Mouse (Mus musculus) thymus, postnatal 4 days (tissue): ENCODE measurements around the gene Pars2.
A peak's percentile ranks its signal among the peaks of the same experiment; 100 is the strongest.

ENCODE experiments used
- DNase-seq: peaks from one replicate; pipeline ENCODE4 v3.0.0; 2021

The Pars2 gene

GRCm38 (mm10) chr4:106643483-106644217 lies 7.2 kb upstream of the Pars2 start:
- DNase-seq, result no peak

GRCm38 (mm10) chr4:106644218-106644610 lies 6.7 kb upstream of the Pars2 start:
- no peak for DNase-seq

DNA sequence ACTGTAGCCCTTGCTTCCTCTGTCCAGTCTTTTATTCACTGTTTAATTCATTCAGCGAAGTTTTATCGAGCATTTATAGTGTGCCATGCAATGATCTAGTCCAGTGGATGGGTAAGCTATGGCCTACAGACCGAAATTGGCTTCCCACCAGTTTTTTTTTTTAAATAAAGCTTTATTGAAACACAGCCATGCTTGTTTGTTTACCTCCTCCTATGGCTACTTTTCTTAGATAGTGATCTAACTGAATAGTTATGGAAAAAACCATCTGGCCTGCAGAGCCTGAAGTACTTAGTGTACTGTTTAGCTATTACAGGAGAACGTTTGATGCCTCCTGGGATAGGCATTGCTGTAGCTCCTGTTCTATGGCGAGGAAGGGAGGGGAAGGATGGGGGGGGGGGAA lies 5.1 kb upstream of the Pars2 start:
- no peak for DNase-seq

- DNase-seq, result no peak
These were observed 3.7 kb upstream of the Pars2 start for GRCm38 (mm10) chr4:106647137-106647536.

DNA sequence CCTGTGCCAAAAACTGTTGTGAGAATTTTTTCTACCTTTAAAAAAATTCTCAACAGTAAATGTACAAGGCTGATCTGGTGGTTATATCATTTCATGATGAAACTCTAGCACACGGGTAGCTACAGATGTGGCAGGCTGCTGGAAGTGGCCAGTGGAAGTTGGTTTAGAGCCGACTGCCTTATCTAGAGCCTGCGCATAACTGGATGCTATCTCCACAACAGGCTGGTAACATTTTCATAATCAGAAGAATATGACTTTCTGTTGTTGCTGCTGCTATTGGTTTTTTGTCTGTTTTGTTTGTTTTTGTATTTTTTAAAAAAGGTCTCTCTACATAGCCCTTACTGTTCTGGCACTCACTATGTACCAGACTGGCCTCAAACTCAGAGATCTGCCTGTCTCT lies 1.7 kb downstream of the Pars2 start:
- DNase-seq, result no peak

DNA sequence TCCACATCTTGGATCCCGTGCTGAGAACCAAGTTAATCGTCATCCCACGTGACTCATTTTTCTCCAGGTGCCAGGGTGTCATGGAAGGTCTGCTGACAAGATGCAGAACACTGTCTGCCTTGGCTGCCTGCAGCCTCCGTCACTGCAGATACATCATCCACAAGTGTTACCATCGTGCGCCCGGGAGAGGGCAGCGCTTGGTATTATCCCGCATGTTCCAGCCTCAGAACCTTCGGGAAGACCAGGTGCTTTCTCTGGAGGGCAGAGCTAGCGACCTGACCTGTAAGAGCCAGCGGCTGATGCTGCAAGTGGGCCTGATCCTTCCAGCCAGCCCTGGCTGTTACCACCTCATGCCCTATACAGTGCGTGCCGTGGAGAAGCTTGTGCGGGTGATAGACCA lies 2.2 kb downstream of the Pars2 start:
- DNase-seq, result no peak

- DNase-seq, result no peak
These were observed 4.8 kb downstream of the Pars2 start for GRCm38 (mm10) chr4:106655681-106656080.

- no peak for DNase-seq
These were observed 13.1 kb downstream of the Pars2 start for GRCm38 (mm10) chr4:106663956-106664470.

- no peak for DNase-seq
These were observed 13.8 kb downstream of the Pars2 start for GRCm38 (mm10) chr4:106664697-106665096.

GRCm38 (mm10) chr4:106665269-106665668 lies 14.4 kb downstream of the Pars2 start:
- DNase-seq, result no peak

- no peak for DNase-seq
These were observed 14.8 kb downstream of the Pars2 start for GRCm38 (mm10) chr4:106665673-106666072.

GRCm38 (mm10) chr4:106666546-106666945 lies 15.7 kb downstream of the Pars2 start:
- DNase-seq, result no peak

- DNase-seq, result no peak
These were observed 25.9 kb downstream of the Pars2 start for GRCm38 (mm10) chr4:106676749-106677148.

GRCm38 (mm10) chr4:106678442-106679118 lies 27.7 kb downstream of the Pars2 start, which contains the start of gene Ttc4:
Gene Ttc4 (minus strand): TSS chr4:106678944.
- DNase-seq, result peak; percentile 97

GRCm38 (mm10) chr4:106679152-106679551 lies 28.3 kb downstream of the Pars2 start:
- DNase-seq, result no peak

- DNase-seq, result no peak
These were observed 30.1 kb downstream of the Pars2 start for GRCm38 (mm10) chr4:106680955-106681354.

DNA sequence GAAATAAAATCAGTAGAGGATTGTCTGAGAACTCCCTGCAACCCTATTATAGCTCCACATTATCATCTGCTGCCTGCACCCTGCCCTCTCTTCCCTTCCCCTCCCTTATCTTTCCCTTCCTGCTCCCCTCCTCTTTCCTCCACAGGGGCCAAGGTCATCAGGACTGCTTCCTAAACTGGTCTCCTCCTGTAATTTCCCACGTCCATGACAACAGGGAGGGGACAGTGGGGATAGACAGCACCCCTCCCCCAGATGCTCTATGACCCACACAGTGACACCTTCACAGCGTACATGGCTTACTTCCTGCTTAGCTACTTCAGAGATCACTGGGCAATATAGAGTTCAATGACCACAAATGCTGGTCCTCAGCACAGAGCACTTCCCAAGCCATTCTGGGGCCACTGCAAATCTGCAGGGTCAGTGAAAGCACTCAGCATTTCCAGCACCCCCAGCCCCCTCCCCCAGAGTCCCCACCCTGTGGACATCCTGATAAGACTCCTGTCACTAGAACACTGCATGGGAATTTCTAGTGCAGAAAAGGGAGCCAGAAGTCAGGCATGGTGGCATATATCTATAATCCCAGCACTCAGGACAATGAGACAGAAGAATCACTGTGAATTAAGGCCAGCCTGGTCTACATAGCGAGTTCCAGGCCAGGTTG lies 37.9 kb downstream of the Pars2 start:
- DNase-seq, result no peak

GRCm38 (mm10) chr4:106693841-106694430 lies 43.1 kb downstream of the Pars2 start:
- DNase-seq, result no peak

GRCm38 (mm10) chr4:106699989-106700388 lies 49.1 kb downstream of the Pars2 start:
- DNase-seq, result peak; percentile 63

GRCm38 (mm10) chr4:106700798-106701197 lies 49.9 kb downstream of the Pars2 start:
- no peak for DNase-seq

DNA sequence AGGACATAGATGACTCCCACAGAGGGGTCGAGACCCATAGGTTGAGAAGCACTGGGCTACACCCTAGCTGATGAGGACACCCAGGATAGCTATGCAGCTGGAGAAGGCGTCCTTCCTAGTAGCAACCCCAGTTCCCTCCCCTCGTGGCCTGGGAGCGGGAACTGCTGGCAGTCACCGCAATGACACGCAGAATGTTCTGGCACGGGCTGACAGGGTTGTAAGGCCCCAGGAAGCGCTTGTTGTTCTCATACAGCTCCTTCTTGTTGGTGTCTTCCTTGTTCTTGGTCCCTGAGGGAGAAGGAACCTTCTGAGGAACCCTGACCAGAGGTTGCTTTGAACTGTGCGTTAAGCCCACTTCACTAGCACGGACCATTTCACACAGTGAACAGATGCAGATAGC lies 53.1 kb downstream of the Pars2 start:
- no peak for DNase-seq

GRCm38 (mm10) chr4:106704416-106704815 lies 53.5 kb downstream of the Pars2 start:
- no peak for DNase-seq
